Mouse (Mus musculus) cerebellum, postnatal 25 days (tissue): ENCODE results near the gene Pld4.
A peak's percentile ranks its signal among the peaks of the same experiment; 100 is the strongest.

ENCODE experiments used
- DNase-seq, 2 experiments: peaks; one replicate each; pipeline ENCODE4 v3.0.0; 2021; ENCODE audit warnings: mixed read lengths in 2 of 2

The Pld4 gene

DNA sequence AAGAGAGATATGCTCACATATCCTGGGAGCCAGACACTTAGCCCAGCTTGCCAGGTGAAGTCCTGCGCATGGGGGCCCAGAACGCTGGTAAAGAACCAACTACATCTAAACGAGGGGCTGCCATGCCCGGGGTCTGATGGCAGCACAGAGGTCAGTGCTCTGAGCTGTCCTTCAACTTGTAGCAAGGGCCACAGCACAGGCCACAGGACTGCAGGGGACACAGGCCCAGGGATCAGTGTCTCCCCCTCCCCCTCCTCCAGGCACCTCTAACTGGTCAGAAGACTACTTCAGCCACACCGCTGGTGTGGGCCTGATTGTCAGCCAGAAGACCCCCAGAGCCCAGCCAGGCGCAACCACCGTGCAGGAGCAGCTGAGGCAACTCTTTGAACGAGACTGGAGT lies 7.7 kb downstream of the Pld4 start:
- DNase-seq = no peak

GRCm38 (mm10) chr12:112769031-112769430 lies 8.6 kb downstream of the Pld4 start:
- no peak for DNase-seq

DNA sequence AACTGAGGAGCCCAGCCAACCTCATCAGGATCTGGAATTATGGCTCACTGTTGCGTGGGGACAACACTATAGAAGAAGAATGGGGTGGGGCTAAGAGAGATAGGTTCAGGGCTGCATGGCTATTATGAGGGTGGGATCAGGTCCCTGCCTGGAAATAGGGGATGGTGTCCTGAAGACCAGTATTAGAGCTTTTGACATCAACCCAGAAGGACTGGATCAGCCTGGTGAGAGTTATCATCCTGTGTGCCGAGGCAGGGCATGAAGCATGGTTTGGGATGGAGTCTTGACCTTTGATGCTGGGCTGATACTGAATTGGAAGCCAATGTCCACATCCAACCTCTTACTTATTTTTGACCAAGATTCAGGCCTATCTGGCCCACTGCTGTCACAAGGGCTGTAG lies 9.3 kb downstream of the Pld4 start:
- DNase-seq = no peak

DNA sequence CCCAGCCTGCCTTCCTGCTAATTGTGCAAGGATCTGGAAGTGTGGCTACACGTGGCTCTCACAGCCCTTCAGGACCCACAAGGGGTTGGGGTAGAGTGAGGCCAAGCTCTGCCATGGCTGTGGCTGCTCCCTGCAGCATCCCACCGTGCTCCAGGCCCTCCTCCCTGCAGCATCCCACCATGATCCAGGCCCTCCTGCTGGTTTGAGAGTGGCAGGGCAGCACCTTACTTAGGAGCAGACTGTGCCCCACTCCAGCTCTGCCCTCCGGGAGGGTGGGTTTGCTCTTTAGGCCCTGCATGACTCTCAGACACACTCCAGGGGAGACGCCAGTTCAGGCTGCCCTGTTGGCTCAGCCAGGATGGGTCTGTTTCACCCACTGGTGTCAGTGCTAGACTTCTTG lies 9.9 kb downstream of the Pld4 start:
- no peak for DNase-seq

GRCm38 (mm10) chr12:112772306-112772705 lies 11.9 kb downstream of the Pld4 start:
- DNase-seq = no peak

DNA sequence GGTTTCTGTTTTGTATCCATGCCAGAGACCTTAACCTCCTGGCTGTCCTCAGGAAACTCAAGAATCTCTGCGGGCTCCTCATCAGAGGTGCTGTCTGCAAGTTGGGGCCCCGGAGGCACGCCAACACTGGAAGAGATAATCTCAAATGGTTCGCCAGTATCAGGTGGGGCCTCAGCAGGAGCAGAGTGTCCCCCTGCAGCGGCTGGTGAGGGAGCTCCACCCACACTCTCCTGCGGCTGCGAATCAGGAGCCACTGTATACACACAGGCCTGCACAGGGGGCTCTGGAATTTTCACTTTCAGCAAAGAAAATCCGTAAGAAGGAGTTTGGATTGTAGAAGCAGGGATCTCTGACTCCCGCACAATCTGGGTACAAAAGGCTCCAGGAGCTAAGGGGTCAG lies 12.9 kb downstream of the Pld4 start:
- no peak for DNase-seq

DNA sequence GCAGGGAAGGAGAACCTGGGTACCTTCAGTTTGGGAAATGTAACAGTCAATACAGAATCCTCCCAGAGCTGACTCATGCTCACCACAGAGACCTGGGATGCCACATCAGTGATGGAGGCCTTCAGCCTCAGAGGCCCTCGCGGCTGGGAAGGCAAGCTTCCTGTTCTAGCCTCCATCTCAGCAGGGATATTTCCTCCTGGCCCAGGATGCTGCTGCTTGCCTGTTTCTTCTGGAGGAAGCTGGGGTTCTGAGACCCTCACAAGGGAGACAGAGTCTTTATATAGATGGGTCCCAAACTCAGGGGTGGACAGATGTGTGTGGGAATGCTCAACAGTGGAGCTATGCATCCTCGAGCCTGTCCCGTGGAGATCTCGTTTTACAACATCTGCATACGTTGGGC lies 13.6 kb downstream of the Pld4 start:
- no peak for DNase-seq

DNA sequence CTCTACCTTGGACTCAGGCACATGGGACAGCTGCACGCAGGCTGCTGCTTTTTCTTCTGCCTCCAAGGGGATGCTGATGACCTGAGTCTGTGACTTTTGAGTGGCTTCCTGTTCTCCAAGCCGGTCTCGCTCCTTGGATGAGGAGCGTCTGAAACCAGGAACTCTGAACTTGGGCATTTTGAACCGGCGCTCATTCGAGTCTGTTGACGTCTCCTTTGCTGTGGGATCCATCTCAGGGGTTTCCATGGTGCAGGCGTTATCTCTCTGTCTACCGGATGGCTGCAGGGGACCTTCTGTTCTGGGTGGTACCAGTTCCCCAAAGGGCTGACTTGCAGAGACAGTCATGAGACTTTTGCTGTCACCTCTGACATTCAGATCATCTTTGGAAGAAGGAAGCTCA lies 14.0 kb downstream of the Pld4 start:
- DNase-seq = no peak

GRCm38 (mm10) chr12:112791026-112791425 lies 30.6 kb downstream of the Pld4 start:
- no peak for DNase-seq

- DNase-seq = peak; percentile 38 to 51
Measured at GRCm38 (mm10) chr12:112793601-112794355, 33.3 kb downstream of the Pld4 start.

DNA sequence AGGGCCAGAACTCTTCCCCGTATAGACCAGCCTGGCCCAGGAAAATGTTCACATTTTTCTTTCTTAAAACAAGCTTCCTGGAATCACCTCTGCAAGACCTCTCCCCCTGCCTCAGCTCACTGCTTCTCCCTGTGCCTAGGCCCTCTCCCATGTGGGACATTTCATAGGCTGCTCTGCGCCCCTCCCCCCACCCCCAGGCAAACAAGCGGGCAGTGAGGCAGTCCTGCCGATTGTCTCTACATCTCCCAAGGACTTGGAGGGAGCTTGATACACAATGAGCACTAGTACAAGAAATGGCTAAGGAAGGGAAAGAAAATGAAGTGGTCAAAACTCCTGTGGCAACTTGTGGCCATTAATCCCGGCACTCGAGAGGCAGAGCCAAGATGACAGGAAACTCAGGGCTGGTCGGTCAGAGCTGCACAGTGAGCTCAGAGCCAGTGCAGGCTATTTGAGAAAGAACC lies 33.9 kb downstream of the Pld4 start:
- DNase-seq = no peak

DNA sequence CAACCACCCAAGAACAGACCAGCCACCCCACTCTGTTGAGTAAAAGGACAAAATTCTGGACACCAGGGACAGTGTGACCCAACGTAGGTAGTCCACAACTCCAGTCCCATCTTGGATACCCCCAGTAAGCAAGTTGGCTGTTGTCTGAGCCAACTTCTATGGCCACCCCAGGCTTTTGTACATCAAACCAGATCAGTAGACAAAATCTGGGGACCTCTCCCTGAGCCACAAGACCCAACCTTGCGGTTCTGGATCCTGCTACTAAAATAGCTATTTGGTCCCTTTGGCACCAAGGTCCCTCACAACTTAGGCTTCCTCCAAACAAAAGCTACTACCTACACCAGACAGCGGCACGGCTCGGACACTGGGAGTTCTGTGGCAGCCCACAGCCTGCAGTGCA lies 34.5 kb downstream of the Pld4 start:
- no peak for DNase-seq

- no peak for DNase-seq
Measured at GRCm38 (mm10) chr12:112795466-112796104, 35.1 kb downstream of the Pld4 start.

GRCm38 (mm10) chr12:112796551-112797510 lies 36.4 kb downstream of the Pld4 start:
- DNase-seq = no peak

- DNase-seq = no peak
Measured at GRCm38 (mm10) chr12:112797672-112798331, 37.3 kb downstream of the Pld4 start.

- no peak for DNase-seq
Measured at GRCm38 (mm10) chr12:112798332-112798681, 37.9 kb downstream of the Pld4 start.

GRCm38 (mm10) chr12:112798716-112799115 lies 38.3 kb downstream of the Pld4 start:
- no peak for DNase-seq

- no peak for DNase-seq
Measured at GRCm38 (mm10) chr12:112799237-112799970, 38.9 kb downstream of the Pld4 start.

DNA sequence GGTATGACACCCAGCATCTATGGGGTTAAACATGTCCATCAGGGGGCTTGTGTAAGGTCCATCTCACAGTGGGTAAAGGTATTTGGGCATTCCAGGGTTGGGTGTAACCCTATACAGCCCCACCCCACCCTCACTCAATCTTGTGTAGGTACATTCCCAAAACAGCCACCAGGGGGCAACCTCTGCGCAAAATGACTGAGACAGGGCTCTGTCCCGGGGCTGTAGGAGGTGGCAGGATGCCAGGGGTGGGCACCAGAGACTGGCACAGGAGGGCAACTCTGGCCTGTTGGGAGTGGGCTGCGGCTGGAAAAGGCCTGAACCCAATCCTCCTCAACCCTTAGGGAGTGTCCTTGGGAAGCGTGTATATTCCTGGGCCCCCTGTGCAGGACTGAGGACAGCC lies 40.0 kb downstream of the Pld4 start:
- peak; percentile 73 to 83 for DNase-seq

- peak; percentile 56 to 80 for DNase-seq
Measured at GRCm38 (mm10) chr12:112801864-112802846, 41.7 kb downstream of the Pld4 start, which contains the start of gene Ahnak2. Gene Ahnak2, minus strand, starts transcription at chr12:112802657.

- no peak for DNase-seq
Measured at GRCm38 (mm10) chr12:112802917-112803316, 42.5 kb downstream of the Pld4 start.
